Mouse (Mus musculus): ENCODE data around the gene 4933425L06Rik.

4933425L06Rik gene

GRCm38 (mm10) chr13:105081862-105082261 lies at the start of gene 4933425L06Rik:
Gene 4933425L06Rik (plus strand): TSS chr13:105082122.
- no peak for DNase-seq

- no peak for DNase-seq
These were observed 44.1 kb upstream of the 4933425L06Rik start for GRCm38 (mm10) chr13:105037816-105038215.

- no peak for DNase-seq
These were observed 43.6 kb upstream of the 4933425L06Rik start for GRCm38 (mm10) chr13:105038334-105038733.

GRCm38 (mm10) chr13:105043882-105044281 lies 38.0 kb upstream of the 4933425L06Rik start:
- DNase-seq: no peak

GRCm38 (mm10) chr13:105047377-105047776 lies 34.5 kb upstream of the 4933425L06Rik start:
- DNase-seq: no peak

- DNase-seq: no peak
These were observed 33.3 kb upstream of the 4933425L06Rik start for GRCm38 (mm10) chr13:105048662-105049061.

GRCm38 (mm10) chr13:105051432-105051831 lies 30.5 kb upstream of the 4933425L06Rik start:
- no peak for DNase-seq

GRCm38 (mm10) chr13:105053618-105054017 lies 28.3 kb upstream of the 4933425L06Rik start:
- no peak for DNase-seq

GRCm38 (mm10) chr13:105054181-105054940 lies 27.6 kb upstream of the 4933425L06Rik start, which contains the start of gene Rgs7bp:
Gene Rgs7bp (minus strand): TSS chr13:105054930.
- DNase-seq: peak; percentile 60

- no peak for DNase-seq
These were observed 27.0 kb upstream of the 4933425L06Rik start for GRCm38 (mm10) chr13:105054941-105055309.

- DNase-seq: no peak
These were observed 26.5 kb upstream of the 4933425L06Rik start for GRCm38 (mm10) chr13:105055374-105055773.

- no peak for DNase-seq
These were observed 15.8 kb upstream of the 4933425L06Rik start for GRCm38 (mm10) chr13:105066119-105066518.

GRCm38 (mm10) chr13:105066890-105067845 lies 14.8 kb upstream of the 4933425L06Rik start:
- peak; percentile 12 for DNase-seq

- DNase-seq: no peak
These were observed 7.4 kb downstream of the 4933425L06Rik start for GRCm38 (mm10) chr13:105089276-105089675.

- DNase-seq: no peak
These were observed 14.4 kb downstream of the 4933425L06Rik start for GRCm38 (mm10) chr13:105096316-105096715.

- DNase-seq: no peak
These were observed 18.8 kb downstream of the 4933425L06Rik start for GRCm38 (mm10) chr13:105100705-105101104.

- no peak for DNase-seq
These were observed 22.5 kb downstream of the 4933425L06Rik start for GRCm38 (mm10) chr13:105104385-105104784.

- no peak for DNase-seq
These were observed 29.7 kb downstream of the 4933425L06Rik start for GRCm38 (mm10) chr13:105111599-105111998.

GRCm38 (mm10) chr13:105121617-105122016 lies 39.7 kb downstream of the 4933425L06Rik start:
- DNase-seq: no peak

- DNase-seq: no peak
These were observed 40.2 kb downstream of the 4933425L06Rik start for GRCm38 (mm10) chr13:105122092-105122491.

GRCm38 (mm10) chr13:105130080-105130479 lies 48.2 kb downstream of the 4933425L06Rik start:
- no peak for DNase-seq

- DNase-seq: no peak
These were observed 50.4 kb downstream of the 4933425L06Rik start for GRCm38 (mm10) chr13:105132370-105132769.

GRCm38 (mm10) chr13:105132776-105133175 lies 50.9 kb downstream of the 4933425L06Rik start:
- DNase-seq: no peak

GRCm38 (mm10) chr13:105134397-105134796 lies 52.5 kb downstream of the 4933425L06Rik start:
- no peak for DNase-seq

Measured in thymus, postnatal 25 days (tissue).